Mouse (Mus musculus): ENCODE results near the gene Cul7. TPM values are rescaled to one million over a fixed set of nuclear protein-coding genes. Genes with fewer than 3 reads are reported as not detected.

The Cul7 gene
- polyA plus RNA-seq, 1 experiment from 2014 or later: 33.6 TPM

GRCm38 (mm10) chr17:46699912-46700311 lies 49.8 kb downstream of the Cul7 start:
- Histone ChIP-seq H3K9ac (ENCODE audit: low read depth, low read length) (no peak overlapping the region), H3K4me3 (ENCODE audit: low read depth, low read length) (no peak overlapping the region), H3K27me3 (ENCODE audit: control insufficient read depth, insufficient read depth, low read length) (no peaks in the 10 kb centered on the region), H3K4me2 (no peak overlapping the region), H3K9me3 (replicated peaks; ENCODE audit: control insufficient read depth, low read length) (no peaks in the 10 kb centered on the region), H3K27ac (ENCODE audit: low read depth, low read length) (no peak overlapping the region), H3K4me1 (ENCODE audit: control insufficient read depth, insufficient read depth, low read length) (peaks cover 18% of the 10 kb centered on the region), H3K36me3 (ENCODE audit: control insufficient read depth, insufficient read depth, low read length) (no peaks in the 10 kb centered on the region; the same call in 1 of the 2 replicates)
- WGBS (ENCODE audit: insufficient replicate concordance): 90% methylated on average over 3 of the region's 3 CpGs
- ATAC-seq (replicated peaks; ENCODE audit: insufficient number of reproducible peaks, low FRiP score, low TSS enrichment): no peak

- no peak for ATAC-seq (replicated peaks; ENCODE audit: insufficient number of reproducible peaks, low FRiP score, low TSS enrichment)
- H3K9me3 ChIP-seq (replicated peaks; ENCODE audit: control insufficient read depth, low read length): no peaks in the 10 kb centered on the region
- H3K4me1 ChIP-seq (ENCODE audit: control insufficient read depth, insufficient read depth, low read length): peaks cover 26% of the 10 kb centered on the region
- H3K4me2 ChIP-seq: no peak overlapping the region
- H3K4me3 ChIP-seq (ENCODE audit: low read depth, low read length): no peak overlapping the region
- H3K27me3 ChIP-seq (ENCODE audit: control insufficient read depth, insufficient read depth, low read length): no peaks in the 10 kb centered on the region
- no peak overlapping the region; the same call in 1 of the 2 replicates for H3K9ac ChIP-seq (ENCODE audit: low read depth, low read length)
- H3K36me3 ChIP-seq (ENCODE audit: control insufficient read depth, insufficient read depth, low read length): no peaks in the 10 kb centered on the region; the same call in 1 of the 2 replicates
- H3K27ac ChIP-seq (ENCODE audit: low read depth, low read length): no peak overlapping the region
- WGBS (ENCODE audit: insufficient replicate concordance): 80% methylated on average over 12 of the region's 12 CpGs
These were observed 51.4 kb downstream of the Cul7 start for GRCm38 (mm10) chr17:46701489-46701888.

GRCm38 (mm10) chr17:46702100-46702499 lies 52.0 kb downstream of the Cul7 start:
- Histone ChIP-seq H3K4me1 (ENCODE audit: control insufficient read depth, insufficient read depth, low read length) (peaks cover 26% of the 10 kb centered on the region), H3K9ac (ENCODE audit: low read depth, low read length) (peak overlapping the region; percentile 52; the same call in 1 of the 2 replicates), H3K27ac (ENCODE audit: low read depth, low read length) (no peak overlapping the region), H3K4me2 (no peak overlapping the region), H3K36me3 (ENCODE audit: control insufficient read depth, insufficient read depth, low read length) (no peaks in the 10 kb centered on the region; the same call in 1 of the 2 replicates), H3K9me3 (replicated peaks; ENCODE audit: control insufficient read depth, low read length) (no peaks in the 10 kb centered on the region), H3K4me3 (ENCODE audit: low read depth, low read length) (no peak overlapping the region), H3K27me3 (ENCODE audit: control insufficient read depth, insufficient read depth, low read length) (no peaks in the 10 kb centered on the region)
- no peak for ATAC-seq (replicated peaks; ENCODE audit: insufficient number of reproducible peaks, low FRiP score, low TSS enrichment)
- WGBS (ENCODE audit: insufficient replicate concordance): 83% methylated on average over 12 of the region's 12 CpGs

DNA sequence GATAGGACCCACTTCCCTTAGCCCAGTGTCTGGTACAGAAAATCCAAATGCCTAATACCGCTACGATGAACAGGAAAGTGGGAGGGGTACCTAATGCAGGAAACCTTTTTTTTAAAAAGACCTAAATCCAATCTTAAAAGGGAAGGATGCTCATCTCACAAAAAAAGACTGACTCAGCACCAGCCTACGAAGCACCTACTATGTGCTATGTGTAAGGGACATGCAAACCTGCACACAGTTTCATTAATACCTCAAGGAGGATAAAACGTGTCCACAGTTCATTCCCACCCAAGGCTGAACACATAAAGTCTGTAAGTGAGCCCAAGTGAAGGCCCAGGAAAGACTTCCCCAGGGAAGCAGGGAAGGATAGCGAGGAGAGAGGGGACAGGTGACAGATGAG lies 52.4 kb downstream of the Cul7 start:
- peak overlapping the region; percentile 89; the same call in 1 of the 2 replicates for H3K4me2 ChIP-seq
- H3K36me3 ChIP-seq (ENCODE audit: control insufficient read depth, insufficient read depth, low read length): no peaks in the 10 kb centered on the region; the same call in 1 of the 2 replicates
- no peaks in the 10 kb centered on the region for H3K9me3 ChIP-seq (replicated peaks; ENCODE audit: control insufficient read depth, low read length)
- no peaks in the 10 kb centered on the region for H3K27me3 ChIP-seq (ENCODE audit: control insufficient read depth, insufficient read depth, low read length)
- H3K9ac ChIP-seq (ENCODE audit: low read depth, low read length): peak overlapping the region; percentile 88
- H3K4me1 ChIP-seq (ENCODE audit: control insufficient read depth, insufficient read depth, low read length): peaks cover 26% of the 10 kb centered on the region
- H3K27ac ChIP-seq (ENCODE audit: low read depth, low read length): no peak overlapping the region
- no peak for ATAC-seq (replicated peaks; ENCODE audit: insufficient number of reproducible peaks, low FRiP score, low TSS enrichment)
- WGBS (ENCODE audit: insufficient replicate concordance): 87% methylated on average over 5 of the region's 5 CpGs
- H3K4me3 ChIP-seq (ENCODE audit: low read depth, low read length): no peak overlapping the region

DNA sequence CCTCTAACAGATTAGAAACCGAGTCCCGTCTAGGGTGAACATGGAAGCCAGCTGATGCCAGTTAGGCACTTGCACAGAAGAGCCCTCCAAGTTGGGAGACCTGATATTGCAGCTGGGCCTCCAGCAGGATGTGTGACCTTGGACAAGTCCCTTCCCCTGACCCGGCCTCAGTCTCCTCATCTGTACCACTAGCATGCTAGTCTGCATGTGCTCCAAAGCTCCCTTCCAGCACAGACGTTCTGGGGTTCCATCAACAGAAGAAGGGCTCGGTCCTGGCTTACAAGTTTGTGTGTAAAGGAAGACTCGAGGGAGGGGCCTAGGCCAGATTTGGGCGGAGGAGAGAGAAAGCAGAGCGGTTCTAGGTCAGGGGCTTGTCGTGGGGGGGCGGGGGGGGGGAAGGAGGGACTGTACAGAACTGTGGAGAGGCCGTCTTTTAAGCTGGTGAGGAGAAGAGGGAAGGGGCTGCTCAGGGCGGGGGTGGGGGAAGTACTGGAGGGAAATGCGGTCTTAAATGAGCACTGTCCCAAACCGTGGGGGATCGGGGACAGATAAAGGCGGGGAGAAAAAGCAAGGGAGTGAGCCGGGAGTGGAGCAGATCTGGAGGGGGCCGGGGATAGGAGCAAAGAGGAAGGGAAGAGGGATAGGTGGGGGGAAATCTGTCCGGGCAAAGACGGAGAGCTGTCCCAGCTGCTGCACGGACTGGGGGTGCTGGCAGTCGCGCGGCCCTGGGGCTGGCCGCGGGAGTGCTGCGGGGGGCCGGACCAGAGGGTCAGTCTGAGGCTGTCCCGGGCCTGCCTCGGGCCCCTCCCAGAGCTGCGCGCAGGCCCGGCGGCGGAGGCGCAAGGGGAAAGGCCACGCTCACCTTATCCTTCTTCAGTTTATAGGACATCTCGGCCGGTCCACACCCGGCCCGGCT lies 54.1 kb downstream of the Cul7 start:
- H3K4me2 ChIP-seq: peak overlapping the region; percentile 89
- WGBS (ENCODE audit: insufficient replicate concordance): 4% methylated on average over 40 of the region's 41 CpGs

DNA sequence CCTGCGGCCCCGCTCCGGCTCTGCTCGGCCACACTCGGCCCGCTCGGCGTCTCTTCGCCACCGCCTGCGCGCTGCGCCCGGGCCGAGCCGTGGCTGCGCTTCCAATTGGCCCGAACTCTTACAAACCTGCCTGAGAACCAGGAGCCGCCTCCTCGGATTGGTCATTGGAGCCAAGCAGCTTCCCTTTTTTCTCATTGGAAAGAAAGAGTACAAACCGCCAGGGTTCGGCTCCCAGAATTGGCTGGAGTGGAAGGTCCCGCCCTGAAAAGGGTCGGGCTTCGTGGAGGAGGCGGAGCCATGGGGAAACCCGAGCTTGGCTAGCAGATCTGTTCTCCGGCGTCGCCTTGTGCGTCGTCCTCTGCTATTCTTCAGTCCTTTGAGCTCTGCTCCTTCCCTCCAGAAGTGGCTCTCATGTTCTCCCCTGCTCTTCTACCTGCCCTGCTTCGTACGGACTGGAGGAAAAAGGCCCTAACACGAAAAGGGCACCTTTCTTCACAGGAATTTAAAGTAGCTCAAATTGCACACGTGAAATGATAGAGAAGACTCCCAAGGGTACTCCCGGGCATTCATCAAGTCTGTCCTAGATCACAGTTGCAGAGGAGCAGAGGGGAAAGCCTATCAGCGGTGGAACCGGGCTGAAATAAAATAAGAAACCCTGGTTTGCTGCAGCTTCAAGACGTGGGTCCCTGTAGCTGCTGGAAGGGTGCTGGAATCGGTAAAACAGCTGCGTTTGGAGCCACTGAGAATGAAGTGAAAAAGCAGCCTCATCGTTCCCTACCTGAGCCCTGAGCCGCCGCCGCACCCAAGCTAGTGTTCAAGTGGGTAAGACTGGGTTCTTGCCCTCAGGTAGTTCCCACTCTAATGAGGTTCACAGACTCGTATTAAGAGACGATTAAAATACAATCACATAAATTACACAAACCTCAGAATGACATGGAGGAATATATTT lies 55.0 kb downstream of the Cul7 start, which contains the start of gene Ppp2r5d:
Gene Ppp2r5d (minus strand): TSS at position 225 of the 949 bp plus-strand sequence.
- H3K4me1 ChIP-seq (ENCODE audit: control insufficient read depth, insufficient read depth, low read length): peaks cover 26% of the 10 kb centered on the region
- WGBS (ENCODE audit: insufficient replicate concordance): 2% methylated on average over 48 of the region's 48 CpGs
- no peaks in the 10 kb centered on the region for H3K27me3 ChIP-seq (ENCODE audit: control insufficient read depth, insufficient read depth, low read length)
- peak within 1 kb of the TSS; percentile 88 for H3K9ac ChIP-seq (ENCODE audit: low read depth, low read length)
- H3K4me3 ChIP-seq (ENCODE audit: low read depth, low read length): peak within 1 kb of the TSS; percentile 93
- no peaks in the 10 kb centered on the region for H3K36me3 ChIP-seq (ENCODE audit: control insufficient read depth, insufficient read depth, low read length)
- H3K27ac ChIP-seq (ENCODE audit: low read depth, low read length): peak within 1 kb of the TSS; percentile 91
- H3K4me2 ChIP-seq: peak within 1 kb of the TSS; percentile 89
- peak; percentile 93 for ATAC-seq (replicated peaks; ENCODE audit: insufficient number of reproducible peaks, low FRiP score, low TSS enrichment)
- no peaks in the 10 kb centered on the region for H3K9me3 ChIP-seq (replicated peaks; ENCODE audit: control insufficient read depth, low read length)

More for the DNA sequence above, 54.1 kb downstream of the Cul7 start:
- H3K4me3 ChIP-seq (ENCODE audit: low read depth, low read length): peak overlapping the region; percentile 93
- ATAC-seq (replicated peaks; ENCODE audit: insufficient number of reproducible peaks, low FRiP score, low TSS enrichment): peak; percentile 77
- no peaks in the 10 kb centered on the region for H3K9me3 ChIP-seq (replicated peaks; ENCODE audit: control insufficient read depth, low read length)
- peaks cover 26% of the 10 kb centered on the region for H3K4me1 ChIP-seq (ENCODE audit: control insufficient read depth, insufficient read depth, low read length)
- peak overlapping the region; percentile 88 for H3K9ac ChIP-seq (ENCODE audit: low read depth, low read length)
- H3K27ac ChIP-seq (ENCODE audit: low read depth, low read length): peak overlapping the region; percentile 91
- H3K27me3 ChIP-seq (ENCODE audit: control insufficient read depth, insufficient read depth, low read length): no peaks in the 10 kb centered on the region
- H3K36me3 ChIP-seq (ENCODE audit: control insufficient read depth, insufficient read depth, low read length): no peaks in the 10 kb centered on the region; the same call in 1 of the 2 replicates

DNA sequence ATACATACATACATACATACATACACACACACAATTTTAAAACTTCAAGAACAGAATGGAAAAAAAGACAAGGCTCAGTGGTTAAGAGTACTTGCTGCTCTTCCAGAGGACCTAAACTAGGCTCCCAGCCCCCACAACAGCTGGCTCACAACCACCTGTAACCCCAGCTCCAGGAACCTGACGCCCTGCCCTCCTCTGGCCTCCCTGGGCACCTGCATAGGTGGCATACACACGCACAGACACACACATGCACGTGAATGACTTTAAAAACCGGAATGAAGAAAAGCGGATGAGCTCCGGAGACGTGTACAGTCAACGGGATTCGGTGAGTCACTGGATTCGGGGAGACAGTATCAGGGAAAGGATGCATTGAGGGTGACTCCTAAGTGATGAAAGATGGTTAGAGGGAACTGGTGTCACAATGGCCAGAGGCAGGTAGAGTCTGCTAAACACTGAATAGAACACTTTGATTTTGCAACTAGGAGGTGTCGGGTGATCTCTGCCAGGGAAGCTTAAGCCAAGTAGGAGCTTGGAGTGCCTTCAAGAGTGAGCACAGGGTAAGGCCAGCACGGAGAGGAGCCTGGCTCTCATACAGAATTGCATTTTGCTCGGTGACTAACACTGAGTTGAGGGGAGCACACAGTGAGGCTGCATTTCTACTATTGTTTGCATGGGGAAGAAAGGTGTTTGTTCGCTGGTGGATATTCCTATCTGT lies 56.4 kb downstream of the Cul7 start:
- H3K9ac ChIP-seq (ENCODE audit: low read depth, low read length): no peak overlapping the region
- no peak overlapping the region for H3K4me3 ChIP-seq (ENCODE audit: low read depth, low read length)
- peaks cover 26% of the 10 kb centered on the region for H3K4me1 ChIP-seq (ENCODE audit: control insufficient read depth, insufficient read depth, low read length)
- peak overlapping the region; percentile 89; the same call in 1 of the 2 replicates for H3K4me2 ChIP-seq
- no peaks in the 10 kb centered on the region for H3K36me3 ChIP-seq (ENCODE audit: control insufficient read depth, insufficient read depth, low read length)
- no peaks in the 10 kb centered on the region for H3K27me3 ChIP-seq (ENCODE audit: control insufficient read depth, insufficient read depth, low read length)
- no peak overlapping the region for H3K27ac ChIP-seq (ENCODE audit: low read depth, low read length)
- no peak for ATAC-seq (replicated peaks; ENCODE audit: insufficient number of reproducible peaks, low FRiP score, low TSS enrichment)
- WGBS (ENCODE audit: insufficient replicate concordance): 82% methylated on average over 14 of the region's 14 CpGs
- H3K9me3 ChIP-seq (replicated peaks; ENCODE audit: control insufficient read depth, low read length): no peaks in the 10 kb centered on the region

Measured in heart, embryonic 11.5 days (tissue).